Mouse (Mus musculus): ENCODE results near the gene Socs7. TPM values are rescaled to one million over a fixed set of nuclear protein-coding genes. Genes with fewer than 3 reads are reported as not detected.

The Socs7 gene
- polyA plus RNA-seq, 1 experiment, result 17.3 TPM

GRCm38 (mm10) chr11:97412808-97413347 is 50.5 kb downstream of the Socs7 start:
- no peak overlapping the region for H3K4me3 ChIP-seq (ENCODE audit: control insufficient read depth, insufficient read depth, low read length)
- 48% methylated on average over 10 of the region's 10 CpGs for WGBS
- H3K4me1 ChIP-seq (replicated peaks; ENCODE audit: control insufficient read depth, insufficient read depth, low read length), result peaks cover 16% of the 10 kb centered on the region
- H3K27me3 ChIP-seq (ENCODE audit: control insufficient read depth, insufficient read depth, low read length), result no peaks in the 10 kb centered on the region
- H3K27ac ChIP-seq (ENCODE audit: control insufficient read depth, insufficient read depth, low read length), result no peak overlapping the region
- TF ChIP-seq POLR2A (IDR thresholded peaks at IDR 0.05; ENCODE audit: control insufficient read depth, extremely low read depth, insufficient read depth, low read length, poor library complexity), result no peak
- TF ChIP-seq CTCF (IDR thresholded peaks at IDR 0.05; ENCODE audit: borderline replicate concordance, control insufficient read depth, extremely low read depth, insufficient read depth, low read length, poor library complexity), result no peak
- DNase-seq, result no peak
- H3K36me3 ChIP-seq (ENCODE audit: control insufficient read depth, insufficient read depth, low read length), result no peaks in the 10 kb centered on the region

- no peak for TF ChIP-seq POLR2A (IDR thresholded peaks at IDR 0.05; ENCODE audit: control insufficient read depth, extremely low read depth, insufficient read depth, low read length, poor library complexity)
- no peak for TF ChIP-seq CTCF (IDR thresholded peaks at IDR 0.05; ENCODE audit: borderline replicate concordance, control insufficient read depth, extremely low read depth, insufficient read depth, low read length, poor library complexity)
- DNase-seq, result no peak
- 1% methylated on average over 28 of the region's 29 CpGs for WGBS
Observed at GRCm38 (mm10) chr11:97415330-97415711, 53.0 kb downstream of the Socs7 start, which contains the start of gene Arhgap23. TSS of gene Arhgap23 (plus strand) at chr11:97415533.

GRCm38 (mm10) chr11:97415712-97416636 is 53.6 kb downstream of the Socs7 start:
- Histone ChIP-seq H3K27me3 (ENCODE audit: control insufficient read depth, insufficient read depth, low read length) (no peaks in the 10 kb centered on the region), H3K27ac (ENCODE audit: control insufficient read depth, insufficient read depth, low read length) (no peak overlapping the region), H3K4me1 (replicated peaks; ENCODE audit: control insufficient read depth, insufficient read depth, low read length) (peaks cover 14% of the 10 kb centered on the region), H3K36me3 (ENCODE audit: control insufficient read depth, insufficient read depth, low read length) (no peaks in the 10 kb centered on the region), H3K4me3 (ENCODE audit: control insufficient read depth, insufficient read depth, low read length) (peak overlapping the region; percentile 57)
- WGBS, result 5% methylated on average over 49 of the region's 49 CpGs
- TF ChIP-seq POLR2A (IDR thresholded peaks at IDR 0.05; ENCODE audit: control insufficient read depth, extremely low read depth, insufficient read depth, low read length, poor library complexity), result no peak
- TF ChIP-seq CTCF (IDR thresholded peaks at IDR 0.05; ENCODE audit: borderline replicate concordance, control insufficient read depth, extremely low read depth, insufficient read depth, low read length, poor library complexity), result no peak
- peak; percentile 62 for DNase-seq

More at GRCm38 (mm10) chr11:97415330-97415711, 53.0 kb downstream of the Socs7 start, which contains the start of gene Arhgap23:
- Histone ChIP-seq H3K4me1 (replicated peaks; ENCODE audit: control insufficient read depth, insufficient read depth, low read length) (peaks cover 14% of the 10 kb centered on the region), H3K36me3 (ENCODE audit: control insufficient read depth, insufficient read depth, low read length) (no peaks in the 10 kb centered on the region), H3K4me3 (ENCODE audit: control insufficient read depth, insufficient read depth, low read length) (peak within 1 kb of the TSS; percentile 57), H3K27ac (ENCODE audit: control insufficient read depth, insufficient read depth, low read length) (no peak within 1 kb of the TSS), H3K27me3 (ENCODE audit: control insufficient read depth, insufficient read depth, low read length) (no peaks in the 10 kb centered on the region)

GRCm38 (mm10) chr11:97416637-97417035 is 54.3 kb downstream of the Socs7 start:
- peak overlapping the region; percentile 11; the same call in 1 of the 2 replicates for H3K27ac ChIP-seq (ENCODE audit: control insufficient read depth, insufficient read depth, low read length)
- H3K27me3 ChIP-seq (ENCODE audit: control insufficient read depth, insufficient read depth, low read length), result no peaks in the 10 kb centered on the region
- no peak for DNase-seq
- TF ChIP-seq POLR2A (IDR thresholded peaks at IDR 0.05; ENCODE audit: control insufficient read depth, extremely low read depth, insufficient read depth, low read length, poor library complexity), result no peak
- TF ChIP-seq CTCF (IDR thresholded peaks at IDR 0.05; ENCODE audit: borderline replicate concordance, control insufficient read depth, extremely low read depth, insufficient read depth, low read length, poor library complexity), result no peak
- no peaks in the 10 kb centered on the region for H3K36me3 ChIP-seq (ENCODE audit: control insufficient read depth, insufficient read depth, low read length)
- peaks cover 14% of the 10 kb centered on the region for H3K4me1 ChIP-seq (replicated peaks; ENCODE audit: control insufficient read depth, insufficient read depth, low read length)
- WGBS, result 19% methylated on average over 5 of the region's 5 CpGs
- no peak overlapping the region for H3K4me3 ChIP-seq (ENCODE audit: control insufficient read depth, insufficient read depth, low read length)

GRCm38 (mm10) chr11:97418834-97419539 is 56.6 kb downstream of the Socs7 start:
- Histone ChIP-seq H3K4me1 (replicated peaks; ENCODE audit: control insufficient read depth, insufficient read depth, low read length) (peaks cover 14% of the 10 kb centered on the region), H3K27me3 (ENCODE audit: control insufficient read depth, insufficient read depth, low read length) (no peaks in the 10 kb centered on the region), H3K36me3 (ENCODE audit: control insufficient read depth, insufficient read depth, low read length) (no peaks in the 10 kb centered on the region), H3K27ac (ENCODE audit: control insufficient read depth, insufficient read depth, low read length) (no peak overlapping the region), H3K4me3 (ENCODE audit: control insufficient read depth, insufficient read depth, low read length) (no peak overlapping the region)
- TF ChIP-seq CTCF (IDR thresholded peaks at IDR 0.05; ENCODE audit: borderline replicate concordance, control insufficient read depth, extremely low read depth, insufficient read depth, low read length, poor library complexity), result no peak
- TF ChIP-seq POLR2A (IDR thresholded peaks at IDR 0.05; ENCODE audit: control insufficient read depth, extremely low read depth, insufficient read depth, low read length, poor library complexity), result no peak
- no peak for DNase-seq
- 91% methylated on average over 14 of the region's 14 CpGs for WGBS

- H3K4me1 ChIP-seq (replicated peaks; ENCODE audit: control insufficient read depth, insufficient read depth, low read length), result peaks cover 14% of the 10 kb centered on the region
- DNase-seq, result no peak
- no peaks in the 10 kb centered on the region for H3K27me3 ChIP-seq (ENCODE audit: control insufficient read depth, insufficient read depth, low read length)
- TF ChIP-seq POLR2A (IDR thresholded peaks at IDR 0.05; ENCODE audit: control insufficient read depth, extremely low read depth, insufficient read depth, low read length, poor library complexity) (no peak), CTCF (IDR thresholded peaks at IDR 0.05; ENCODE audit: borderline replicate concordance, control insufficient read depth, extremely low read depth, insufficient read depth, low read length, poor library complexity) (no peak)
- no peak overlapping the region for H3K4me3 ChIP-seq (ENCODE audit: control insufficient read depth, insufficient read depth, low read length)
- no peak overlapping the region for H3K27ac ChIP-seq (ENCODE audit: control insufficient read depth, insufficient read depth, low read length)
- H3K36me3 ChIP-seq (ENCODE audit: control insufficient read depth, insufficient read depth, low read length), result no peaks in the 10 kb centered on the region
- 85% methylated on average over 5 of the region's 5 CpGs for WGBS
Observed at GRCm38 (mm10) chr11:97419540-97419900, 57.2 kb downstream of the Socs7 start.
